Mouse (Mus musculus) testis, adult 2 months (tissue): ENCODE data around the gene Olfr713. TPM values are rescaled to one million over a fixed set of nuclear protein-coding genes. Genes with fewer than 3 reads are reported as not detected.

Source experiments
- H3K27ac ChIP-seq: fragments of 200-500 bp; 2 replicates; pipeline ENCODE4 v1.5.1; 2012; ENCODE audit warnings: low read depth, low read length; ENCODE audit not compliant: control insufficient read depth, insufficient read depth
- H3K27me3 ChIP-seq: fragments of 200-500 bp; 2 replicates; pipeline ENCODE4 v1.6.1; 2012; ENCODE audit warnings: mild to moderate bottlenecking, low read length, moderate library complexity; ENCODE audit not compliant: control insufficient read depth, insufficient read depth
- H3K36me3 ChIP-seq: fragments of 200-500 bp; 2 replicates; pipeline ENCODE4 v1.6.1; 2012; ENCODE audit warnings: mild to moderate bottlenecking, low read length; ENCODE audit not compliant: control insufficient read depth, insufficient read depth
- H3K4me1 ChIP-seq: fragments of 200-500 bp; 2 replicates; pipeline ENCODE4 v1.6.1; 2012; ENCODE audit warnings: low read length; ENCODE audit not compliant: control insufficient read depth, insufficient read depth
- H3K4me3 ChIP-seq: fragments of 200-500 bp; 2 replicates; pipeline ENCODE4 v1.5.1; 2012; ENCODE audit warnings: low read depth, mild to moderate bottlenecking, low read length, moderate library complexity, mixed read lengths; ENCODE audit not compliant: control insufficient read depth
- CTCF ChIP-seq: fragments of 200-500 bp; IDR thresholded peaks from 2 replicates; pipeline ENCODE4 v1.5.1; 2012; ENCODE audit warnings: low read depth, mild to moderate bottlenecking, inconsistent platforms, low read length, moderate library complexity; ENCODE audit not compliant: control insufficient read depth, insufficient read depth, insufficient replicate concordance
- POLR2A ChIP-seq: fragments of 200-500 bp; IDR thresholded peaks from 2 replicates; pipeline ENCODE4 v1.6.1; 2012; ENCODE audit warnings: low read depth, mild to moderate bottlenecking, inconsistent platforms, low read length, moderate library complexity; ENCODE audit not compliant: control insufficient read depth
- polyA plus RNA-seq: library from polyadenylated mRNA; depleted of rRNA; stranded (reverse); fragments of >200 nt; gene quantifications from 2 replicates; pipeline ENCODE4 v1.2.3, GENCODE M21; 2012; rRNA removed

Olfr713 gene
- polyA plus RNA-seq, 1 experiment: not detected

- no peak overlapping the region for H3K27ac ChIP-seq
- no peaks in the 10 kb centered on the region for H3K36me3 ChIP-seq
- no peaks in the 10 kb centered on the region for H3K4me1 ChIP-seq
- TF ChIP-seq CTCF: no peak
- TF ChIP-seq POLR2A: no peak
- no peaks in the 10 kb centered on the region for H3K27me3 ChIP-seq
- H3K4me3 ChIP-seq: no peak overlapping the region
These were observed 13.4 kb downstream of the Olfr713 start for GRCm38 (mm10) chr7:107044407-107044806.

- no peak for TF ChIP-seq POLR2A
- no peak for TF ChIP-seq CTCF
- Histone ChIP-seq H3K36me3 (no peaks in the 10 kb centered on the region), H3K4me3 (no peak overlapping the region), H3K27me3 (no peaks in the 10 kb centered on the region), H3K27ac (no peak overlapping the region), H3K4me1 (no peaks in the 10 kb centered on the region)
These were observed 14.9 kb downstream of the Olfr713 start for GRCm38 (mm10) chr7:107045833-107046232.

- Histone ChIP-seq H3K36me3 (no peaks in the 10 kb centered on the region), H3K4me1 (no peaks in the 10 kb centered on the region), H3K4me3 (no peak overlapping the region), H3K27ac (no peak overlapping the region), H3K27me3 (no peaks in the 10 kb centered on the region)
- TF ChIP-seq CTCF (no peak), POLR2A (no peak)
These were observed 16.6 kb downstream of the Olfr713 start for GRCm38 (mm10) chr7:107047578-107047977.

- Histone ChIP-seq H3K27ac (no peak within 1 kb of the TSS), H3K27me3 (no peaks in the 10 kb centered on the region), H3K36me3 (no peaks in the 10 kb centered on the region), H3K4me1 (no peaks in the 10 kb centered on the region), H3K4me3 (no peak within 1 kb of the TSS)
- TF ChIP-seq CTCF (no peak), POLR2A (no peak)
These were observed 39.7 kb downstream of the Olfr713 start, which contains the start of gene Olfr714 for GRCm38 (mm10) chr7:107070681-107071080. Gene Olfr714 (plus strand): TSS chr7:107070981.

Other genes with a start within 250 kb of the Olfr713 start
- gene Olfr699, start 238.0 kb upstream of the Olfr713 start, polyA plus RNA-seq: 0.04 TPM in 1 of 2 replicates, not detected in the other
- gene Olfr700, start 222.3 kb upstream of the Olfr713 start, polyA plus RNA-seq: 0.44 and 0.57 TPM in 2 replicates
- 20.7 and 29.8 TPM in 2 replicates for gene Olfr701, start 217.0 kb upstream of the Olfr713 start, polyA plus RNA-seq
- gene Olfr702, start 197.3 kb upstream of the Olfr713 start, polyA plus RNA-seq: not detected in 2 replicates
- gene Olfr703, start 187.8 kb upstream of the Olfr713 start, polyA plus RNA-seq: 0.20 and 0.58 TPM in 2 replicates
- gene Olfr704, start 168.0 kb upstream of the Olfr713 start, polyA plus RNA-seq: not detected in 2 replicates
- gene Olfr705, start 154.3 kb upstream of the Olfr713 start, polyA plus RNA-seq: not detected in 2 replicates
- not detected in 2 replicates for gene Olfr706, start 143.0 kb upstream of the Olfr713 start, polyA plus RNA-seq
- gene Olfr707, start 129.9 kb upstream of the Olfr713 start, polyA plus RNA-seq: not detected in 2 replicates
- not detected in 2 replicates for gene Olfr1532-ps1, start 123.2 kb upstream of the Olfr713 start, polyA plus RNA-seq
- gene Olfr709-ps1, start 99.0 kb upstream of the Olfr713 start, polyA plus RNA-seq: not detected in 2 replicates
- not detected in 2 replicates for gene Olfr710, start 82.9 kb upstream of the Olfr713 start, polyA plus RNA-seq
- not detected in 2 replicates for gene Olfr6, start 67.2 kb upstream of the Olfr713 start, polyA plus RNA-seq
- gene Olfr711, start 55.7 kb upstream of the Olfr713 start, polyA plus RNA-seq: not detected in 2 replicates
- 0.09 TPM in 1 of 2 replicates, not detected in the other for gene Olfr2, start 25.1 kb upstream of the Olfr713 start, polyA plus RNA-seq
- gene Olfr714, start 39.8 kb downstream of the Olfr713 start, polyA plus RNA-seq: not detected in 2 replicates
- gene Olfr17, start 62.0 kb downstream of the Olfr713 start, polyA plus RNA-seq: not detected in 2 replicates
- gene Olfr715b, start 79.2 kb downstream of the Olfr713 start, polyA plus RNA-seq: not detected in 2 replicates
- gene Olfr715, start 99.9 kb downstream of the Olfr713 start, polyA plus RNA-seq: not detected in 2 replicates
- gene Olfr716, start 107.2 kb downstream of the Olfr713 start, polyA plus RNA-seq: not detected in 2 replicates
- 91.1 and 114 TPM in 2 replicates for gene Nlrp14, start 135.8 kb downstream of the Olfr713 start, polyA plus RNA-seq
- 49.0 and 67.1 TPM in 2 replicates for gene Rbmxl2, start 178.3 kb downstream of the Olfr713 start, polyA plus RNA-seq